Mouse (Mus musculus) liver, embryonic 15.5 days (tissue): Measurements from ENCODE around the gene Gm9922. TPM values are rescaled to one million over a fixed set of nuclear protein-coding genes. Genes with fewer than 3 reads are reported as not detected.

Source experiments
- polyA plus RNA-seq: library from polyadenylated mRNA; unstranded; fragments of >200 nt; fragmentation: Nextera tagmentation; extraction: Ambion mirVana; gene quantifications from 2 replicates; pipeline ENCODE4 v1.2.1, GENCODE M21; 2015

Gm9922 gene
- polyA plus RNA-seq, 1 experiment from 2014 or later, result not detected

Other genes with a start within 250 kb of the Gm9922 start
- 1.8 and 2.1 TPM in 2 replicates for gene Tbc1d4, start 120.6 kb downstream of the Gm9922 start, polyA plus RNA-seq
- 36.3 and 42.9 TPM in 2 replicates for gene Commd6, start 89.1 kb downstream of the Gm9922 start, polyA plus RNA-seq
- 44.7 and 51.5 TPM in 2 replicates for gene Uchl3, start 75.8 kb downstream of the Gm9922 start, polyA plus RNA-seq
- gene Lmo7, start 143 bp upstream of the Gm9922 start, polyA plus RNA-seq, result 2.7 and 3.7 TPM in 2 replicates